Mouse (Mus musculus): ENCODE results near the gene Naa16. TPM values are rescaled to one million over a fixed set of nuclear protein-coding genes. Genes with fewer than 3 reads are reported as not detected.

The Naa16 gene
- polyA plus RNA-seq, 1 experiment, result 1.5 TPM

DNA sequence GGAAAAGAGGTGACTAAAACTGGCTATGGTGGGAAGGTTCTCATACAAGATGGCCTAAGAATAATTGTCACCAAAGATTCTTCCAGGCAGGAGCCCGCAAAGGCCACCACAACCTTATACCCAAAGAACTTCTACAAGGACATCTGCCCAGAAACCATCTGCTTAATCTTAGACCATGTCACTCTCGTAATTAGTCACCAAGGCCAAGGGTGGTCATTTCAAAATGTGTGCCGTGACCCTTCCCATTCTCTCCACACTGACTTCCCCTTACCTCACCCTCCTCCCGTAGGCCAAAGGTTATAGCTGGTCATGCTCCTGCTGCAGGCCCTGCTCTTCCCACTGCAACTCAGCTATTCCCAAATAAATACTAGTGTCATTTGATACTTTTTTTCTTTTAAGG lies 111.7 kb downstream of the Naa16 start:
- Histone ChIP-seq H3K4me1 (ENCODE audit: control insufficient read depth, insufficient read depth, insufficient read length) (peaks cover 3% of the 10 kb centered on the region; the same call in 1 of the 2 replicates), H3K4me3 (ENCODE audit: extremely low read depth, insufficient read depth, insufficient read length) (no peak overlapping the region), H3K27me3 (ENCODE audit: control insufficient read depth, insufficient read depth, low read length) (no peaks in the 10 kb centered on the region), H3K27ac (ENCODE audit: insufficient read depth, low read length) (no peak overlapping the region), H3K36me3 (ENCODE audit: control insufficient read depth, insufficient read depth, low read length) (no peaks in the 10 kb centered on the region)
- no peak for TF ChIP-seq CTCF (IDR thresholded peaks at IDR 0.05; ENCODE audit: extremely low read depth, insufficient read depth, insufficient read length, insufficient replicate concordance)
- no peak for TF ChIP-seq POLR2A (IDR thresholded peaks at IDR 0.05; ENCODE audit: low read depth, low read length)
- no peak for DNase-seq (ENCODE audit: low read depth in 1 of 2, low spot score in 2 of 2)
- 98% methylated on average over 4 of the region's 4 CpGs for WGBS

DNA sequence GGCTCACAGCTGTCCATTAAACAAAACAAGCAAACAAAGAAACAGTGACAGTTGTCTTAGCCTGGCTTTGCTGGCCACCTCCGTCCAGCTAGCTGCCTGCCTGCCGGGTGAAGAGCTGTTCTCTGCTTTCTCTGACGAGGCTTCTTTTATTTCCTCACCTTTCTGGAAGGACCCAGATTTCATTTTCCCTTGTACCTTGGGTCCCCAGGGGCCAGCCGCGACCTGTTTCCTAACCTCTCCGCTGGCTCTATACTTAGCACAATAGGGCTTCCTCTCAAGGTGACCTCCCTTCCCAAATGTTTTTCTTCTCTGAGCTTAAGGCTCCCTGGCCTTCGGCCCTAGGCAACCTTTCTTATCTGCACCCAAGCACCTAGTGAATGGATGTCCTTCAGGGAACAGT lies 112.7 kb downstream of the Naa16 start:
- H3K27me3 ChIP-seq (ENCODE audit: control insufficient read depth, insufficient read depth, low read length), result no peaks in the 10 kb centered on the region
- 63% methylated on average over 7 of the region's 7 CpGs for WGBS
- no peaks in the 10 kb centered on the region for H3K36me3 ChIP-seq (ENCODE audit: control insufficient read depth, insufficient read depth, low read length)
- H3K27ac ChIP-seq (ENCODE audit: insufficient read depth, low read length), result no peak overlapping the region
- peaks cover 3% of the 10 kb centered on the region; the same call in 1 of the 2 replicates for H3K4me1 ChIP-seq (ENCODE audit: control insufficient read depth, insufficient read depth, insufficient read length)
- no peak overlapping the region for H3K4me3 ChIP-seq (ENCODE audit: extremely low read depth, insufficient read depth, insufficient read length)
- DNase-seq (ENCODE audit: low read depth in 1 of 2, low spot score in 2 of 2), result no peak
- TF ChIP-seq CTCF (IDR thresholded peaks at IDR 0.05; ENCODE audit: extremely low read depth, insufficient read depth, insufficient read length, insufficient replicate concordance), result no peak
- TF ChIP-seq POLR2A (IDR thresholded peaks at IDR 0.05; ENCODE audit: low read depth, low read length), result no peak

- WGBS, result 92% methylated on average over 8 of the region's 8 CpGs
- no peaks in the 10 kb centered on the region for H3K36me3 ChIP-seq (ENCODE audit: control insufficient read depth, insufficient read depth, low read length)
- peaks cover 3% of the 10 kb centered on the region; the same call in 1 of the 2 replicates for H3K4me1 ChIP-seq (ENCODE audit: control insufficient read depth, insufficient read depth, insufficient read length)
- H3K27ac ChIP-seq (ENCODE audit: insufficient read depth, low read length), result no peak overlapping the region
- H3K27me3 ChIP-seq (ENCODE audit: control insufficient read depth, insufficient read depth, low read length), result no peaks in the 10 kb centered on the region
- TF ChIP-seq CTCF (IDR thresholded peaks at IDR 0.05; ENCODE audit: extremely low read depth, insufficient read depth, insufficient read length, insufficient replicate concordance), result no peak
- no peak for TF ChIP-seq POLR2A (IDR thresholded peaks at IDR 0.05; ENCODE audit: low read depth, low read length)
- DNase-seq (ENCODE audit: low read depth in 1 of 2, low spot score in 2 of 2), result no peak
- H3K4me3 ChIP-seq (ENCODE audit: extremely low read depth, insufficient read depth, insufficient read length), result no peak overlapping the region
Observed at GRCm38 (mm10) chr14:79275870-79276395, 114.6 kb downstream of the Naa16 start.

DNA sequence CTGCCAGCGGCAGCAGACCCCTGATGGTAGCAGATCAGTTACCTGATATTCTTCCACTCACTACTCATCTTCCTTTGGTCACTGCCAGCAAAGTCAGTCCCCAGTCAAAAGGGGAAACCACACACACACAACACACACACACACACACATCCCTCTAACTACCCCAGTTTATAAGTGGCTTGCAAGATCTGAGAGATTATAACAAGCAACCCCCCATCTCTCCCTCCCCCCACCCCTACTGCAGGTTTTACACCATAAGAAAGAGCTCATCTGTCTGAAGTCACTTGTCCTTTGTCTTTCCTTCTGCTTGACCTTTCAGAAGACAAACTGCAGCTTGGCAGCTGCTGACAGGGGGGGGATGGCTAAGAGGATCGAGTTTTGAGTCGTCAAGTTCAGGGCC lies 115.1 kb downstream of the Naa16 start:
- DNase-seq (ENCODE audit: low read depth in 1 of 2, low spot score in 2 of 2), result no peak
- 67% methylated on average over 3 of the region's 3 CpGs for WGBS

More for the DNA sequence above, 115.1 kb downstream of the Naa16 start:
- Histone ChIP-seq H3K36me3 (ENCODE audit: control insufficient read depth, insufficient read depth, low read length) (no peaks in the 10 kb centered on the region), H3K4me1 (ENCODE audit: control insufficient read depth, insufficient read depth, insufficient read length) (peaks cover 3% of the 10 kb centered on the region; the same call in 1 of the 2 replicates), H3K27me3 (ENCODE audit: control insufficient read depth, insufficient read depth, low read length) (no peaks in the 10 kb centered on the region), H3K4me3 (ENCODE audit: extremely low read depth, insufficient read depth, insufficient read length) (no peak overlapping the region), H3K27ac (ENCODE audit: insufficient read depth, low read length) (no peak overlapping the region)
- TF ChIP-seq CTCF (IDR thresholded peaks at IDR 0.05; ENCODE audit: extremely low read depth, insufficient read depth, insufficient read length, insufficient replicate concordance) (no peak), POLR2A (IDR thresholded peaks at IDR 0.05; ENCODE audit: low read depth, low read length) (no peak)

Other genes starting within 250 kb of the Naa16 start
- not detected in 2 replicates for gene Zfp957, start 143.4 kb downstream of the Naa16 start, polyA plus RNA-seq (2012; rRNA removed)
- gene Rgcc, start 89.1 kb downstream of the Naa16 start, polyA plus RNA-seq (2012; rRNA removed), result 57.6 and 94.0 TPM in 2 replicates
- 0.53 and 0.59 TPM in 2 replicates for gene Mtrf1, start 7.0 kb upstream of the Naa16 start, polyA plus RNA-seq (2012; rRNA removed)
- gene Kbtbd7, start 35.7 kb upstream of the Naa16 start, polyA plus RNA-seq (2012; rRNA removed), result 4.2 and 6.0 TPM in 2 replicates
- gene Kbtbd6, start 61.1 kb upstream of the Naa16 start, polyA plus RNA-seq (2012; rRNA removed), result 1.4 and 1.5 TPM in 2 replicates
- 22.5 and 26.7 TPM in 2 replicates for gene Elf1, start 90.4 kb upstream of the Naa16 start, polyA plus RNA-seq (2012; rRNA removed)
- gene Wbp4, start 90.7 kb upstream of the Naa16 start, polyA plus RNA-seq (2012; rRNA removed), result 2.6 and 3.7 TPM in 2 replicates
- gene Sugt1, start 196.9 kb upstream of the Naa16 start, polyA plus RNA-seq (2012; rRNA removed), result 3.4 and 3.7 TPM in 2 replicates

All from spleen, adult 2 months (tissue).